Mouse (Mus musculus) embryo, embryonic 9.5 days (tissue): ENCODE measurements at regions not wholly inside any gene's neighbourhood (a gene's known extent, or its start where the extent isn't known, plus 50 kb on each side); places are given as distances from the start of the nearest gene placed in this dataset.

ENCODE experiments used
- DNase-seq: peaks from one replicate; pipeline ENCODE4 v3.0.0-alpha.2; 2017; ENCODE audit errors: extremely low spot score

DNA sequence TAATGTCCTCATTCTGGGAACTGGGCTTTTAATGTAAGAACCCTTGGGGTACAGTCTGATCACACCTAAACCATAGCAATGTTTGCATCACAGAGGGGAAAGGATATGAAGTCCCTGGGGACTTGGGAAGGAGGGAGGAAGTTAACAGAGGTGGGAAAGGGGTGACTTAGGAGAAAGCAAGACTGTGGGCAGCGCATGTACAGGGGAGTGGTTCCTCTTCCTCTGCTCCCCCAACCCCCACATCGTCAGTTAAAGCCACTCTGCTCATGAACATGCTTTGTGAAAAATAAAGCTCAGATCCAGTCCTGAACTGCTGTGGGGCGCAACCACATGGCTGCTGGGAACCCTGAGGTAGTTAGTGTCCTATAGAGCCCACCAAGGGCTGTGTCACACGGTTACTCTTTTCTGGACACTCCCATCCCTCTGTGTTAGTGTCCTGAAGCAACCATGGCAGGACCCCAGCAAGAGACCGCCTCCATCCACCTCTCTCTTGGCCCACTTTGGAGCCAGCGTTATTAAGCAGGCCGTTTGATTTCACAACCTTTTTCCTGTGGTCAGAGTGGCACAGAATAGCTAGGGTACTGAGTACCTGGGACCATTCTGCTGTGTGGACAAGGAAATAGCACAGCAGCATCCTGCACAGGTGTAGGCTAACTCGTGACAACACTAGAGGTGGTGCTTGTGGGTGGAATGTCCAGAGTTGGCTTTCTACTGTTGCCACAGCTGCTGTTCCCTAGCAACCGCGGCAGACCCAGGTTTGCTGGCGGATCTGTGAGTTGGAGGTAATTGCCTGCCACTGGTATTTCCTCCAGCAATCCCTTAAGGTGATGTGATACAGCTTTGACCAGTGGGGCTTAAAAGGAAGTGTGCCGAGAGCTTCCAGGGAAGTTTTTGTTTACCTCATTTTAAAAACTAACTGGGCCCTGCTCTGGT is 50.3 kb upstream of the Cpeb4 start:
- no peak for DNase-seq
